Mouse (Mus musculus): ENCODE data around the gene Tmprss9.

Gene Tmprss9

GRCm38 (mm10) chr10:80895100-80895499, 23.5 kb downstream of the Tmprss9 start:
- peak in 1 of 2 experiments; percentile 61 for DNase-seq

- DNase-seq, result no peak
Measured at GRCm38 (mm10) chr10:80895697-80896096, 24.0 kb downstream of the Tmprss9 start.

- DNase-seq, result no peak
Measured at GRCm38 (mm10) chr10:80896581-80897485, 25.2 kb downstream of the Tmprss9 start.

DNA sequence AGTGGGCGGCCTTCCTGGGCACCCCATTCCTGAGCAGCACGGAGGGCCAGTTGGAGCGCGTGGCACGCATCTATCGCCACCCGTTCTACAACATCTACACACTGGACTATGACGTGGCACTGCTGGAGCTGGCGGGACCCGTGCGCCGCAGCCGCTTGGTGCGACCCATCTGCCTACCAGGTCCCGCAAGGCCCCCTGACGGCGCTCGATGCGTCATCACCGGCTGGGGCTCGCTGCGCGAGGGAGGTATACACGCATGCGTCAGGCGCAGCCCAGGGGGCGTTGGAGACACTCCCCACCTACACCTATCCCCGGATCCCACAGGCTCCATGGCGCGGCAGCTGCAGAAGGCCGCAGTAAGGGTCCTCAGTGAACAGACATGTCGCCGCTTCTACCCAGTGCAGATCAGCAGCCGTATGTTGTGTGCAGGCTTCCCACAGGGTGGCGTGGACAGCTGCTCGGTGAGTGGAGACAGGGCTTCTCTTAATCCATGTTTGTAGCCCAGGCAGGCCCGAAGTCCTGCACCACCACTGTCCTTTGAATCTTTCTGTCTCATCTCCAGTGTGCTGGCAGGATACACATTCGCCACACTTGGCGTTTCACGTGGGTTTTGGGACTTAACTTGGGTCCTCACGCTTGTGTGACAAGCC, 26.3 kb downstream of the Tmprss9 start:
- DNase-seq, result no peak

- DNase-seq, result no peak
Measured at GRCm38 (mm10) chr10:80899074-80899473, 27.4 kb downstream of the Tmprss9 start.

DNA sequence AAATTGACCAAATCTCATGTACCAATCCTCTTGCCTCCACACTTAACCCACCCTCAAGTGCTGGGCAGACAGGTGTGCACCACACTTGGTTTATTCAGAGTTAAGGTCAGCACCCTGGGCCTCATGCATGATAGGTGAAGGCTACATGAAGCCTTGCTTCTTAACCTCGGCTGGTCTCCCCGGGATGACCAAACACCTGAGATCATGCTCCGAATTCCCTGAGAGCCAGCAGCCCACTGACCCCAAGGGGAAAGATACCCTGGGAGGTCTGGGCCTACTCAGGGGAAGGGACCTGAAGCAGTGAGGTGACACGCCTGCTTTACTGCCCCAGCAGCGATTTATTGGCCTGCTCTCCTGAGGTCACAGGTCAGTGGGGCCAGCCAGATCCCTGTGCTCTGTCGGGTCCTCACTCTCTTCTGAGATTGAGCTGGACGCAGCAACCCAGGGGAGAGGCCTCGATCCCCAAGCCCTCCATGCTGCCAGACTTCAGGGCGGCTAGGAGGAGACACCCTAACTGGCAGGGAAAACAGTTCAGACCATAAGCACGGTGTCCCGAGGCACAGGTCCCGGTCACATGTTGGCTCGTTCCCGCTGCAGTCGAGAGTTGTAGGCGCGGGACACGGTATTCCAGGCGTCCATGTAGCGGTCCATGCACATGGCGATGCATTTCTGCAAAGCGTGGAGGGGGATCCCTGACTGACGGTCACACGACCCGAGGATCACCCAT, 28.1 kb downstream of the Tmprss9 start:
- peak; percentile 45 to 47 for DNase-seq

DNA sequence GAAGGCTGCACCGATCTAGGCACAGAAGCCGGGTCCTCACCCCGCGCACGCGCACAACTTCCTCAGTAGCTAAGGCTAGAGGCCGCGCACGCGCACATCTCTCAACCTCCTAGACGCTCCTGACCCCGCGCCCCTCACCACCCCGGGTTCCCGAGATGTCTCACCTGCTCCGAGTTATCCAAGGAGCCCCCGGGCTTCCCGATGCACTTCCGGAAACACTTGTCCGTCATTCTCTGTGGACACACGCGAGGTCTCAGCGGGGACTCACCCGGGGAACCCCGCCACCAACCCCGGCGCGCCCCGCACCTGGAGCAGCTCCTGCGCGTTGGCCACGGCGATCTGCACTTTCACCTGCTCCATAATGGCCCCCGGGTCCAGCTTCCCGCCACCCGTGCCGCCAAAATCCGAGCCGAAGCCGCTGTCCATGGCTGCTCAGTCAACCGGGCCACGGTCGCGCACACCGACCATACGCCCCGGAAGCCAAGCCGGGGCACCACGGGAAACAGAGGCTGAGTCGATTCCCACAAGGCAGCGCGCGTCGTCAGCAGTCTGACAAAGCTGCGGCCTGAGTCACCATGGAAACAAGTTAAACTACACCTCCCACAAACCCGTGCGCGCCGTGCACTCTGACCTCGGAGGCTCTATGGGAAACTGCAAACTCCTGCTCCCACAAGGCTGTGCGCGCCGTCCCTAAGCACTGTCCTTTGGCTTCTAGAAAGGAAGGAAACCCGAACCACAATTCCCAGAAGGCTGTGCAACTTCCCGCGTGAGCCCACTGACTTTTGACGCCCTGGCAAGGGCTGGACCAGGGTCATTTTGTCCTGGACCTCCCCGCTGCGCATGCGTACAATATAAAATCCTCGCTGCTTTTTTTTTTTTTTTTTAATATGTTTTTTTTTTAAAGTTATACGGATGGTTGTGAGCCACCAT, 28.9 kb downstream of the Tmprss9 start, which contains the start of gene Timm13:
Timm13 (minus strand) TSS at position 652 of the 930 bp plus-strand sequence.
- DNase-seq, result peak; percentile 97

- no peak for DNase-seq
Measured at GRCm38 (mm10) chr10:80901409-80902272, 30.0 kb downstream of the Tmprss9 start.

DNA sequence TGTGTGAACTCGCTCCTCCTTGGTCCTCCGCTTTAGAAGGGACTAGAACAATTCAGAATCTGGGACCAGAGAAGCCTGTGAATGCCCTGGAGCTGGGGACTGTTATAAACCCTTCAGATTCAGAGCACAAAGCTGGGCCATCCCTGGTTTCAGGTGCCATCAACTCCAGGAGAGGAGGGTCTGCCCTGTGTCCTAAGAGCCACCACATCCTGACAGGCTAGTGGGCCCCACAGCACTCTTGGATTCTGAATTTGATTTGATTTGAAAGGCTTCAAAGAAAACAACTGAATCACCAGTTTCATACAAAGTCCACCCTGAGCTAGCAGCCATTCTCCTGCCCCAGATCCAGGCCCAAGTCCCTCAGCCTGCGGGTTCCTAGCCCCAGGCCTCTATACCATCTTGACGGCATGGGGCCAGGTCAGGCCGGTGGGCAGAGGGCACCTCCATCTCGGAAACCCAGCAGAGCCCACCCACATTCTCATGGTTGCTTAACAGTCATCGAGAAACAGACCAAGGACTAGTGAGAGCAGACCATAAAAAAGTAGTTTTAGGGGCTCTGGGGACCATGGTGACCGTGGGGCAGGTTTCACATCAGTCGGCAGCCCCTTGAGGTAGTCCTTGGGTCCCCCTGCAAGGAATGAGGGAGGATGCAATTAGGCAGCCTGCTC, 30.8 kb downstream of the Tmprss9 start:
- no peak for DNase-seq

GRCm38 (mm10) chr10:80903282-80903681, 31.6 kb downstream of the Tmprss9 start:
- DNase-seq, result no peak

- no peak for DNase-seq
Measured at GRCm38 (mm10) chr10:80904004-80904693, 32.5 kb downstream of the Tmprss9 start.

DNA sequence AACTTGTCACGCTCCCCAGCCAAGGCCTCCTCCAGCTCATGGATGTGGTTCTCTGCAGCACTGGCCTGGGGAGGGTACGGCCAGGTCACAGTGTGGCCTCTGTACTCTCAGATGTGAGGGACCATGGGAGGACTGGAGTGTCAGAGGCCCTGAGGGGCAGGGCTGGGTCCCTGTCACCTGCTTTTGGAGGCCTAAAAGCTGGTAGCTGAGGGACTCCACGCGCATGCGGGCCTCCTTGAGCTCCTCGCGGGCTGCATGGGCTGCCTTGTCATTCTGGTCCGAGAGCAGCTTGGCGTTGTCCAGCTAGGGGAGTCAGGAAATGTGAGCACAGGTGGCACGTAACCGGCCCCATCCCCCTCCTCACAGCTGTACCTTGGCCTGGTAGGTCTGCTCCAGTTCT, 33.1 kb downstream of the Tmprss9 start:
- no peak for DNase-seq

- no peak for DNase-seq
Measured at GRCm38 (mm10) chr10:80909375-80910162, 37.9 kb downstream of the Tmprss9 start.

- DNase-seq, result no peak
Measured at GRCm38 (mm10) chr10:80911354-80911753, 39.7 kb downstream of the Tmprss9 start.

DNA sequence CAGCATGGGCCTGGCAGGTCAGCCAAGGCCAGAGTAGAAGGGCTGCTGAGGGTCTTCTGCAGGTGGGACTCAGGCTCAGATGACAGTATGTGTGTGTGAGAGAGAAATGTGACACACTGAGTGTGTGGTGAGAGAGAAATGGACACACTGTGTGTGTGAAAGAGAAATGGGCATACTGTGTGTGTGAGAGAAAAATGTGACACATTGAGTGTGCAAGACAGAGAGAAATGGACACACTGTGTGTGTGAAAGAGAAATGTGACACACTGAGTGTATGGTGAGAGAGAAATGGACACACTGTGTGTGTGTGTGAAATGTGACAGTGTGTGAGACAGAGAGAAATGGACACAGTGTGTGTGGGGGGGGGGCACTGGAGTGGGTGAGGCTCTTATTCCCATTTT, 40.2 kb downstream of the Tmprss9 start:
- no peak for DNase-seq

DNA sequence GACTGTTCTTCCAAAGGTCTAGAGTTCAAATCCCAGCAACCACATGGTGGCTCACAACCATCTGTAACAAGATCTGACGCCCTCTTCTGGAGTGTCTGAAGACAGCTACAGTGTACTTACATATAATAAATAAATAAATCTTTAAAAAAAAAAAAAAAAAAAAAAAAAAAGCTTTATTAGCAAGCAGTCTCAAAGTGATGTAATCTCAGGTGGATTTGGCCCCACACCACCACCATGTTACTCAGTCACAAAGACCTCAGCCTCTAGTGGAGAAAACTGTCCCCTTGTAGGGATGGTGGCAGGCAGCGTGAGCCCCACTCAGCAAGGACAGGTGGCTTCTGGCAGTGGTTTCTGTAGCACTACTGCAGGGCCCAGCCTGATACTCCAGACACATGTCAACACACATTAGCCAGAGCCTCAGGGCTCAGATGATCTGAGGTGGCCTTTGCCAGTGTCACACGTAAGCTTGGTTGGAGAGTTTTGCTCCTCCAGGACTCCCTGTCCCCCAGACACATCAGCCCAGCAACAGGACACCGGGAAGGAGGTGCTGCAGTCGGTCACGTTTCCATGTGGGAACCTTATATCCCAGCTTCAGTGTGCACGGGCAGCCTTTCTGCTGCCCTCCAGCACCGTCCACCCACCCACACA, 41.8 kb downstream of the Tmprss9 start:
- no peak for DNase-seq

DNA sequence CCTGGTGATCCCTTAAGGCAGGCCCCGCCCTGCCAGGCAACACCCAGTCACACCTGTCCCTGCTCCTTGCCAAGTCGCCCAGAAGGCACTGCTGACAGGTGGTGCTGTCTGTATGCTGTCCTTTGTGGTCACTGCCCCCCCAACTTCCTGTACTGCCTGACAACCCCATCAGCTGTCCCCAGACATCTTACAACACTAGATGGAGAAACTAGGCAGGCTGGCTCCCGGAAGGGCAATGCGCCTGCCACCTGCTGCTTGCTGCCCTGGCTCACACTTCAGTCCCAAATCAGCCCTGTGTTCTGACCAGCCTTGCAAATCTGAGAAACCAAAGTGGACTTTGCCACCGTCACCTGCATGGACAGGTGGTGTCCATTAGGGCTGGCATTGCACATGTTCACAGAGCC, 42.6 kb downstream of the Tmprss9 start:
- peak; percentile 76 to 81 for DNase-seq

DNA sequence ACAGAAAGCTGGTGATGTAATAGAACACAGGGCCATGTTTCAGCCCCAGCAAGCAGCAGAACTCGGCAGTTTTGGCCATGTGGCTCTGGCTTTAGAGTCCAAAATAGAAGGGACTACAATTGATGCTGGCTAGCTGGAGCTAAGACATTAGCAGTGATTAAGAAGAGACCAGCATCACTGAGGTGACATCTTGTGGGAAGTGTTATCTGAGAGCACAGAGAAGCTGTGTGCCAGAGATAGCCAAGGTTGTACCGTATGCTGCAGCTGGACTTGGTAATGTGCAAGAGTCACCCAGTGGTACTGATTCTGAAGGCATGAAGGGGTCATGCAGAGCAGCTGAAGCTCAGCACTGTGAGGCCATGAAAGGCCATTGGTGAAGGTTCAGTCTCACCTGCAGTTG, 43.6 kb downstream of the Tmprss9 start:
- DNase-seq, result no peak

GRCm38 (mm10) chr10:80915736-80916135, 44.1 kb downstream of the Tmprss9 start:
- DNase-seq, result peak in 1 of 2 experiments; percentile 51
